Mouse (Mus musculus): ENCODE measurements around the gene Exoc4. TPM values are rescaled to one million over a fixed set of nuclear protein-coding genes. Genes with fewer than 3 reads are reported as not detected.

Exoc4 gene
- polyA plus RNA-seq, 1 experiment from 2014 or later: 5.0 TPM

GRCm38 (mm10) chr6:33772551-33773315 is 523.8 kb downstream of the Exoc4 start:
- Histone ChIP-seq H3K4me3 (ENCODE audit: low read depth, low read length) (no peak overlapping the region), H3K27me3 (ENCODE audit: insufficient read depth, low read length) (no peaks in the 10 kb centered on the region), H3K36me3 (replicated peaks; ENCODE audit: insufficient read depth, low read length) (no peaks in the 10 kb centered on the region), H3K4me1 (ENCODE audit: insufficient read depth) (no peaks in the 10 kb centered on the region), H3K9ac (replicated peaks) (no peak overlapping the region), H3K9me3 (ENCODE audit: low read length) (no peaks in the 10 kb centered on the region), H3K4me2 (ENCODE audit: low read depth, low read length) (no peak overlapping the region), H3K27ac (ENCODE audit: low read depth) (no peak overlapping the region)
- DNase-seq (no peak), ATAC-seq (no peak)
- no peak for TF ChIP-seq CTCF (IDR thresholded peaks at IDR 0.05; ENCODE audit: low read depth)
- no peak for TF ChIP-seq EP300 (IDR thresholded peaks at IDR 0.05; ENCODE audit: low read depth)
- 77% methylated on average over 9 of the region's 9 CpGs for WGBS (ENCODE audit: insufficient replicate concordance)

GRCm38 (mm10) chr6:33792604-33793003 is 543.7 kb downstream of the Exoc4 start:
- 74% methylated on average over 2 of the region's 2 CpGs for WGBS (ENCODE audit: insufficient replicate concordance)
- Histone ChIP-seq H3K4me2 (ENCODE audit: low read depth, low read length) (no peak overlapping the region), H3K27me3 (ENCODE audit: insufficient read depth, low read length) (no peaks in the 10 kb centered on the region), H3K9me3 (ENCODE audit: low read length) (no peaks in the 10 kb centered on the region), H3K9ac (replicated peaks) (no peak overlapping the region), H3K4me3 (ENCODE audit: low read depth, low read length) (no peak overlapping the region), H3K27ac (ENCODE audit: low read depth) (no peak overlapping the region), H3K36me3 (replicated peaks; ENCODE audit: insufficient read depth, low read length) (no peaks in the 10 kb centered on the region), H3K4me1 (ENCODE audit: insufficient read depth) (no peaks in the 10 kb centered on the region)
- ATAC-seq: no peak
- DNase-seq: no peak
- no peak for TF ChIP-seq CTCF (IDR thresholded peaks at IDR 0.05; ENCODE audit: low read depth)
- TF ChIP-seq EP300 (IDR thresholded peaks at IDR 0.05; ENCODE audit: low read depth): no peak

- ATAC-seq: no peak
- no peaks in the 10 kb centered on the region for H3K27me3 ChIP-seq (ENCODE audit: insufficient read depth, low read length)
- TF ChIP-seq EP300 (IDR thresholded peaks at IDR 0.05; ENCODE audit: low read depth) (no peak), CTCF (IDR thresholded peaks at IDR 0.05; ENCODE audit: low read depth) (no peak)
- DNase-seq: no peak
- WGBS (ENCODE audit: insufficient replicate concordance): 62% methylated on average over 3 of the region's 3 CpGs
- H3K4me3 ChIP-seq (ENCODE audit: low read depth, low read length): no peak overlapping the region
- no peaks in the 10 kb centered on the region for H3K9me3 ChIP-seq (ENCODE audit: low read length)
- no peak overlapping the region for H3K9ac ChIP-seq (replicated peaks)
- no peaks in the 10 kb centered on the region for H3K36me3 ChIP-seq (replicated peaks; ENCODE audit: insufficient read depth, low read length)
- H3K27ac ChIP-seq (ENCODE audit: low read depth): no peak overlapping the region
- H3K4me2 ChIP-seq (ENCODE audit: low read depth, low read length): no peak overlapping the region
- H3K4me1 ChIP-seq (ENCODE audit: insufficient read depth): no peaks in the 10 kb centered on the region
Observed at GRCm38 (mm10) chr6:33801254-33801653, 552.4 kb downstream of the Exoc4 start.

DNA sequence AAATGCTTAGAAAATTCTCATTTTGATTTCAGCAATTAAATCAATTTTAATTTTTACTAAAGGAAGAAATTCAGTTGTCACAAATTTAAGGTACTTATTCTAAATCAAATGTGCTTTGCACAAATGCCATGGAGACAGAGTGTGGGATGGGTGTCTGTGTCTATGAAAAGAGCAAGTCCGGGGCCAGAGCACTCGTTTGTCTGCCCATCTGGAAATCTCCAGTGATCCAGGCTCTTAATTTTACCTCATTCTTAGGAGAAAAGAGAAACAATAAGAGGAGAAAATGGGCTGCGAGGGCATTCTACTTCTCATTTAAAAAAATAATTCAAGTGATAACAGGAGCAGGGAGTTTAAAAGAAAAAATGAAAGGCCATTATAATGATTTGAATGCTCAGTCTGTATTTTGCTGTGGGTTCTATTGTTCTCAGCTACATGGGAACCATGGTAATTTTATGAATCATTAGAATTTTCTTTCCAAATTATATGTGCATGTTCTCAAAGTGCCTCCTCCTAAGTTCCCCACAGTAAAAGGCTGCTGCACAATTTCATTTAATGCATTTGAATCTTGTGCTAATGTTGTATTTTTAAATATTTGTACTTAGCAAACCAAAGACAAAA is 554.7 kb downstream of the Exoc4 start:
- no peak for ATAC-seq
- no peak for DNase-seq
- H3K9me3 ChIP-seq (ENCODE audit: low read length): no peaks in the 10 kb centered on the region
- H3K4me1 ChIP-seq (ENCODE audit: insufficient read depth): no peaks in the 10 kb centered on the region
- H3K4me2 ChIP-seq (ENCODE audit: low read depth, low read length): no peak overlapping the region
- H3K4me3 ChIP-seq (ENCODE audit: low read depth, low read length): no peak overlapping the region
- 78% methylated on average over 3 of the region's 3 CpGs for WGBS (ENCODE audit: insufficient replicate concordance)
- no peak overlapping the region for H3K27ac ChIP-seq (ENCODE audit: low read depth)
- no peaks in the 10 kb centered on the region for H3K36me3 ChIP-seq (replicated peaks; ENCODE audit: insufficient read depth, low read length)
- no peak overlapping the region for H3K9ac ChIP-seq (replicated peaks)
- TF ChIP-seq CTCF (IDR thresholded peaks at IDR 0.05; ENCODE audit: low read depth) (no peak), EP300 (IDR thresholded peaks at IDR 0.05; ENCODE audit: low read depth) (no peak)
- no peaks in the 10 kb centered on the region for H3K27me3 ChIP-seq (ENCODE audit: insufficient read depth, low read length)

DNA sequence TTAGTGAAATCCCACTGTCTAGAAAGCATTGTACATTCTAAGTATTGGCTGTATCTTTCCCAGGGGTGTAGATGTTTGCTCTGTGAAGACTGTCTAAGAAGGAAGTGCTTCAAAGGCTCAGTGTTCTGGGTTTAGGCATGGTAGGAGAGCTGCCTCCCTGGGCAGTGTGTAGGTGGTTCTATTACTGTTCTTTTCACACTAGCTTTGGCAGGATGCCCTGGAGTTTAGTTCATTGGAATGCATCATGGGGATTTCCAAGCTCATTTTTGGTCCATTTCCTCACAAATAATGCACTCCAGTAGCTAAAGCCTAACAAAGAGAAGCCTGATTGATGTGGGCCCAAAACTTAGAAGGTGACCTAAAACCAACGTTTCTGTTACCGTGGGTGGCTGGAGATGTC is 555.9 kb downstream of the Exoc4 start:
- DNase-seq: no peak
- H3K4me2 ChIP-seq (ENCODE audit: low read depth, low read length): no peak overlapping the region
- no peak for ATAC-seq
- TF ChIP-seq CTCF (IDR thresholded peaks at IDR 0.05; ENCODE audit: low read depth): no peak
- TF ChIP-seq EP300 (IDR thresholded peaks at IDR 0.05; ENCODE audit: low read depth): no peak
- 72% methylated on average over 2 of the region's 2 CpGs for WGBS (ENCODE audit: insufficient replicate concordance)
- no peak overlapping the region for H3K4me3 ChIP-seq (ENCODE audit: low read depth, low read length)
- H3K9ac ChIP-seq (replicated peaks): no peak overlapping the region
- no peaks in the 10 kb centered on the region for H3K4me1 ChIP-seq (ENCODE audit: insufficient read depth)
- no peak overlapping the region for H3K27ac ChIP-seq (ENCODE audit: low read depth)
- H3K9me3 ChIP-seq (ENCODE audit: low read length): no peaks in the 10 kb centered on the region
- no peaks in the 10 kb centered on the region for H3K36me3 ChIP-seq (replicated peaks; ENCODE audit: insufficient read depth, low read length)
- H3K27me3 ChIP-seq (ENCODE audit: insufficient read depth, low read length): no peaks in the 10 kb centered on the region

GRCm38 (mm10) chr6:33806072-33806782 is 557.3 kb downstream of the Exoc4 start:
- no peak for TF ChIP-seq EP300 (IDR thresholded peaks at IDR 0.05; ENCODE audit: low read depth)
- no peak for TF ChIP-seq CTCF (IDR thresholded peaks at IDR 0.05; ENCODE audit: low read depth)
- H3K9me3 ChIP-seq (ENCODE audit: low read length): no peaks in the 10 kb centered on the region
- no peak overlapping the region for H3K4me2 ChIP-seq (ENCODE audit: low read depth, low read length)
- ATAC-seq (no peak), DNase-seq (no peak)
- H3K36me3 ChIP-seq (replicated peaks; ENCODE audit: insufficient read depth, low read length): no peaks in the 10 kb centered on the region
- no peak overlapping the region for H3K4me3 ChIP-seq (ENCODE audit: low read depth, low read length)
- no peak overlapping the region for H3K27ac ChIP-seq (ENCODE audit: low read depth)
- no peaks in the 10 kb centered on the region for H3K4me1 ChIP-seq (ENCODE audit: insufficient read depth)
- H3K9ac ChIP-seq (replicated peaks): no peak overlapping the region
- H3K27me3 ChIP-seq (ENCODE audit: insufficient read depth, low read length): no peaks in the 10 kb centered on the region
- 35% methylated on average over 3 of the region's 3 CpGs for WGBS (ENCODE audit: insufficient replicate concordance)
